Mouse (Mus musculus) heart, postnatal 14 days (tissue): ENCODE data around the gene Ctsd. TPM values are rescaled to one million over a fixed set of nuclear protein-coding genes. Genes with fewer than 3 reads are reported as not detected.

Experiments used
- DNase-seq, 2 experiments: peaks; one replicate each; pipeline ENCODE4 v3.0.0; 2021 to 2022
- intact Hi-C: fragments of 180-260 bp; cut with DNase I; formaldehyde crosslinking; loops from one replicate; pipeline ENCODE4 v1.15.1; 2025
- total RNA-seq, 2 experiments: library from RNA; stranded (reverse); gene quantifications; 2 replicates each; pipeline ENCODE4 v1.2.3; 2021

The Ctsd gene
- total RNA-seq, 2 experiments from 2014 or later = 572 to 613 TPM

- DNase-seq = no peak
Observed at GRCm38 (mm10) chr7:142379186-142379585, 8.7 kb downstream of the Ctsd start.

GRCm38 (mm10) chr7:142377233-142377925 lies 10.5 kb downstream of the Ctsd start:
- intact Hi-C loops = no loop called here
- DNase-seq = no peak

More at GRCm38 (mm10) chr7:142379186-142379585, 8.7 kb downstream of the Ctsd start:
- intact Hi-C loops = no loop called here

- intact Hi-C loops = no loop called here
- no peak for DNase-seq
Observed at GRCm38 (mm10) chr7:142376096-142376495, 11.7 kb downstream of the Ctsd start.

- intact Hi-C loops = no loop called here
- DNase-seq = peak in 1 of 2 experiments; percentile 52
Observed at GRCm38 (mm10) chr7:142375261-142375724, 12.5 kb downstream of the Ctsd start.

GRCm38 (mm10) chr7:142374413-142375015 lies 13.3 kb downstream of the Ctsd start:
- intact Hi-C loops = loop anchor here (5.0 kb wide), 1 partner anchor 58 kb away; the partner anchor contains the start of gene Syt8
- DNase-seq = no peak

GRCm38 (mm10) chr7:142373641-142374412 lies 14.0 kb downstream of the Ctsd start, which contains the start of gene Ifitm10:
Ifitm10 (minus strand) TSS chr7:142373753.
- intact Hi-C loops = loop anchor here (5.0 kb wide), 1 partner anchor 58 kb away; the partner anchor contains the start of gene Syt8
- no peak for DNase-seq

- no peak for DNase-seq
- intact Hi-C loops = loop anchor here (5.0 kb wide), 1 partner anchor 59 kb away; the partner anchor contains the start of gene Syt8
Observed at GRCm38 (mm10) chr7:142373039-142373438, 14.8 kb downstream of the Ctsd start.

- intact Hi-C loops = loop anchor here (2.0 to 5.0 kb wide), 2 partner anchors 37 to 60 kb away; partner anchors contain the start of gene Syt8
- peak; percentile 51 to 55 for DNase-seq
Observed at GRCm38 (mm10) chr7:142371768-142372661, 15.8 kb downstream of the Ctsd start.

- no peak for DNase-seq
- intact Hi-C loops = loop anchor here (2.0 to 5.0 kb wide), 2 partner anchors 37 to 61 kb away; partner anchors contain the start of gene Syt8
Observed at GRCm38 (mm10) chr7:142371398-142371767, 16.5 kb downstream of the Ctsd start.

- intact Hi-C loops = loop anchor here (2.0 to 5.0 kb wide), 2 partner anchors 36 to 61 kb away; partner anchors contain the start of gene Syt8
- DNase-seq = no peak
Observed at GRCm38 (mm10) chr7:142370937-142371336, 16.9 kb downstream of the Ctsd start.

GRCm38 (mm10) chr7:142369820-142370219 lies 18.0 kb downstream of the Ctsd start:
- DNase-seq = no peak

GRCm38 (mm10) chr7:142368856-142369255 lies 19.0 kb downstream of the Ctsd start:
- no peak for DNase-seq
- intact Hi-C loops = no loop called here

More at GRCm38 (mm10) chr7:142369820-142370219, 18.0 kb downstream of the Ctsd start:
- intact Hi-C loops = loop anchor here (2.0 to 5.0 kb wide), 2 partner anchors 35 to 62 kb away; partner anchors contain the start of gene Syt8

- DNase-seq = no peak
- intact Hi-C loops = no loop called here
Observed at GRCm38 (mm10) chr7:142363107-142363506, 24.7 kb downstream of the Ctsd start.

- no peak for DNase-seq
- intact Hi-C loops = no loop called here
Observed at GRCm38 (mm10) chr7:142360743-142361142, 27.1 kb downstream of the Ctsd start.

- no peak for DNase-seq
Observed at GRCm38 (mm10) chr7:142359129-142359528, 28.7 kb downstream of the Ctsd start.

GRCm38 (mm10) chr7:142357566-142357965 lies 30.3 kb downstream of the Ctsd start:
- intact Hi-C loops = no loop called here
- DNase-seq = no peak

More at GRCm38 (mm10) chr7:142359129-142359528, 28.7 kb downstream of the Ctsd start:
- intact Hi-C loops = no loop called here

GRCm38 (mm10) chr7:142354661-142355233 lies 33.1 kb downstream of the Ctsd start:
- no peak for DNase-seq
- intact Hi-C loops = no loop called here

GRCm38 (mm10) chr7:142353854-142354253 lies 34.0 kb downstream of the Ctsd start:
- intact Hi-C loops = no loop called here
- DNase-seq = no peak

- DNase-seq = no peak
- intact Hi-C loops = no loop called here
Observed at GRCm38 (mm10) chr7:142351569-142351968, 36.3 kb downstream of the Ctsd start.
